Mouse (Mus musculus): ENCODE measurements around the gene Trpm3.

- TF ChIP-seq POLR2A (IDR thresholded peaks at IDR 0.05; ENCODE audit: control insufficient read depth, extremely low read depth, insufficient read depth, low read length, poor library complexity) = no peak
- no peak for TF ChIP-seq CTCF (IDR thresholded peaks at IDR 0.05; ENCODE audit: borderline replicate concordance, control insufficient read depth, extremely low read depth, insufficient read depth, low read length, poor library complexity)
Observed at GRCm38 (mm10) chr19:22180136-22180535, 41.3 kb downstream of the Trpm3 start.
